Mouse (Mus musculus) stomach, postnatal 0 days (tissue): ENCODE measurements at regions not wholly inside any gene's neighbourhood (a gene's known extent, or its start where the extent isn't known, plus 50 kb on each side); places are given as distances from the start of the nearest gene placed in this dataset.

Experiments
- ATAC-seq: fragments of 200-750 bp; cut with Nextera tagmentation; 2 replicates; pipeline ENCODE4 v1.8.0; 2017; ENCODE audit not compliant: low FRiP score, low TSS enrichment
- DNase-seq: peaks from one replicate; pipeline ENCODE4 v3.0.0-alpha.2; 2016; ENCODE audit warnings: low spot score
- H3K27ac ChIP-seq: fragments of 300-500 bp; sonication (generic); replicated peaks from 2 replicates; pipeline ENCODE4 v1.5.1; 2014; ENCODE audit warnings: mild to moderate bottlenecking, control low read depth
- H3K27me3 ChIP-seq: fragments of 300-500 bp; sonication (generic); 2 replicates; pipeline ENCODE4 v1.6.1; 2014; ENCODE audit warnings: low read length; ENCODE audit not compliant: control insufficient read depth, insufficient read depth
- H3K36me3 ChIP-seq: fragments of 300-500 bp; sonication (generic); 2 replicates; pipeline ENCODE4 v1.6.1; 2014; ENCODE audit warnings: low read length, mixed read lengths; ENCODE audit not compliant: control insufficient read depth, insufficient read depth
- H3K4me1 ChIP-seq: fragments of 300-500 bp; sonication (generic); replicated peaks from 2 replicates; pipeline ENCODE4 v1.6.1; 2014; ENCODE audit warnings: antibody characterized with exemption; ENCODE audit not compliant: control insufficient read depth, insufficient read depth
- H3K4me2 ChIP-seq: fragments of 300-500 bp; sonication (generic); replicated peaks from 2 replicates; pipeline ENCODE4 v1.6.1; 2014; ENCODE audit warnings: low read depth, mild to moderate bottlenecking, control low read depth, moderate library complexity
- H3K4me3 ChIP-seq: fragments of 300-500 bp; sonication (generic); 2 replicates; pipeline ENCODE4 v1.5.1; 2014; ENCODE audit warnings: low read depth, low read length, control low read depth
- H3K9ac ChIP-seq: fragments of 300-500 bp; sonication (generic); 2 replicates; pipeline ENCODE4 v1.6.1; 2014; ENCODE audit warnings: mild to moderate bottlenecking, low read length, control low read depth, mixed read lengths
- H3K9me3 ChIP-seq: fragments of 300-500 bp; sonication (generic); 2 replicates; pipeline ENCODE4 v1.6.1; 2016; ENCODE audit warnings: low read length; ENCODE audit not compliant: control insufficient read depth
- CTCF ChIP-seq: IDR thresholded peaks from 2 replicates; pipeline ENCODE4 v1.5.1; 2016; ENCODE audit warnings: antibody characterized with exemption, low read depth, mild to moderate bottlenecking, moderate library complexity
- EP300 ChIP-seq: optimal IDR thresholded peaks from 2 replicates; pipeline ENCODE3; 2016; ENCODE audit warnings: antibody characterized with exemption
- WGBS: fragments of 180-500 bp; shearing (Covaris S2); extraction: QIAGEN DNeasy Blood & Tissue Kit; methylation state at CpG from one replicate; pipeline ENCODE4 v1.1.7; 2014; 5-methylcytosine and 5-hydroxymethylcytosine counted together

GRCm38 (mm10) chr7:70104486-70104885, 262.0 kb downstream of the Nr2f2 start:
- ATAC-seq: no peak
- no peak for TF ChIP-seq EP300
- no peak for TF ChIP-seq CTCF
- Histone ChIP-seq H3K4me1 (no peaks in the 10 kb centered on the region), H3K27me3 (no peaks in the 10 kb centered on the region), H3K9me3 (no peaks in the 10 kb centered on the region), H3K4me3 (no peak overlapping the region), H3K4me2 (no peak overlapping the region), H3K27ac (no peak overlapping the region), H3K36me3 (no peaks in the 10 kb centered on the region), H3K9ac (no peak overlapping the region)
- 47% methylated on average over 8 of the region's 8 CpGs for WGBS
- DNase-seq: no peak

DNA sequence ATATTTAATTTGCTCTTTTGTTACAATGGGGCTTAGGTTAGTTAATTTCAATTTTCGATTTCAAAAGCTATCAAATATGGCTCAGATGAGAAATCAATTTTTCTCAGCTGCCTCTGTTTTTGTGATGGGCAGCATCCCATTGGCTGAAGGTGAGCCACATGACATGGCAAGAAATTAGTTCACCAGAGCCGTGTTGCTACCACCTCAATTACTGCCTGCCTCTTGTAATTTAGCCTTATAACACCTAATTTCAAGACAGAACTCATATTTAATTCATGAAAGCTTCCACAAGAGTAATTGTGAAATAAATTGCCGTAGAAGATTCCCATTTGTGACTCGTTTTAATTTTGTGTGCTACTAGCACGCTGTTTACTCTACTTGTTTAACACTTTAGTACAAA, 262.9 kb downstream of the Nr2f2 start:
- H3K4me1 ChIP-seq: no peaks in the 10 kb centered on the region

DNA sequence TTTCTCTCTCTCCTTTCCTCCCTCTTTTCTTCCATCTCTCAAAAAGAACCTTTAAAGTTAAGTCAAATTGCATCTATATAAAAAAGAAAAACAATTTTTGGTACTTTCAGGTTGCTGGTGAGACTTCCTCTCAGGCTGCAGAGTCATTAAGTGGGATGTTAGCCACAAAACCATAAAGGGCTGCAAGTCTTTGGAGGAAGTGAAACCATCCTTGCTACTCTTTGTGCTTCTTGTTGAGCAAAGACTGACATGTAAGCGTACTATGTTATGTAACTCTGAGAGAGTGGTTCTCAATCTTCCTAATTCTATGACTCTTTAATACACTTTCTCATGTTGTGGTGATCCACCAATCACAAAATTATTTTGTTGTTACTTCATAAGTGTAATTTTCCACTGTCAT, 267.5 kb downstream of the Nr2f2 start:
- DNase-seq (no peak), ATAC-seq (no peak)
- Histone ChIP-seq H3K4me1 (no peaks in the 10 kb centered on the region), H3K9me3 (no peaks in the 10 kb centered on the region), H3K27ac (no peak overlapping the region), H3K9ac (no peak overlapping the region), H3K4me2 (no peak overlapping the region), H3K4me3 (no peak overlapping the region), H3K36me3 (no peaks in the 10 kb centered on the region), H3K27me3 (no peaks in the 10 kb centered on the region)
- TF ChIP-seq CTCF (no peak), EP300 (no peak)
- WGBS: 79% methylated on average over 1 of the region's 1 CpGs

More for the DNA sequence above, 262.9 kb downstream of the Nr2f2 start:
- 69% methylated on average over 5 of the region's 5 CpGs for WGBS
- TF ChIP-seq EP300 (no peak), CTCF (no peak)
- DNase-seq (no peak), ATAC-seq (no peak)
- Histone ChIP-seq H3K4me2 (no peak overlapping the region), H3K36me3 (no peaks in the 10 kb centered on the region), H3K9ac (no peak overlapping the region), H3K27ac (no peak overlapping the region), H3K9me3 (no peaks in the 10 kb centered on the region), H3K27me3 (no peaks in the 10 kb centered on the region), H3K4me3 (no peak overlapping the region)

- ATAC-seq (no peak), DNase-seq (no peak)
- Histone ChIP-seq H3K27me3 (no peaks in the 10 kb centered on the region), H3K27ac (no peak overlapping the region), H3K4me1 (no peaks in the 10 kb centered on the region), H3K4me2 (no peak overlapping the region), H3K9ac (no peak overlapping the region), H3K36me3 (no peaks in the 10 kb centered on the region), H3K9me3 (no peaks in the 10 kb centered on the region), H3K4me3 (no peak overlapping the region)
- TF ChIP-seq CTCF (no peak), EP300 (no peak)
- WGBS: 77% methylated on average over 21 of the region's 21 CpGs
These were observed 272.4 kb downstream of the Nr2f2 start for GRCm38 (mm10) chr7:70093916-70094784.

GRCm38 (mm10) chr7:70092089-70092488, 274.4 kb downstream of the Nr2f2 start:
- Histone ChIP-seq H3K27me3 (no peaks in the 10 kb centered on the region), H3K27ac (no peak overlapping the region), H3K9ac (no peak overlapping the region), H3K4me3 (no peak overlapping the region), H3K4me1 (no peaks in the 10 kb centered on the region), H3K9me3 (no peaks in the 10 kb centered on the region), H3K36me3 (no peaks in the 10 kb centered on the region), H3K4me2 (no peak overlapping the region)
- ATAC-seq: no peak
- DNase-seq: no peak
- TF ChIP-seq CTCF (no peak), EP300 (no peak)
- WGBS: 98% methylated on average over 2 of the region's 2 CpGs

DNA sequence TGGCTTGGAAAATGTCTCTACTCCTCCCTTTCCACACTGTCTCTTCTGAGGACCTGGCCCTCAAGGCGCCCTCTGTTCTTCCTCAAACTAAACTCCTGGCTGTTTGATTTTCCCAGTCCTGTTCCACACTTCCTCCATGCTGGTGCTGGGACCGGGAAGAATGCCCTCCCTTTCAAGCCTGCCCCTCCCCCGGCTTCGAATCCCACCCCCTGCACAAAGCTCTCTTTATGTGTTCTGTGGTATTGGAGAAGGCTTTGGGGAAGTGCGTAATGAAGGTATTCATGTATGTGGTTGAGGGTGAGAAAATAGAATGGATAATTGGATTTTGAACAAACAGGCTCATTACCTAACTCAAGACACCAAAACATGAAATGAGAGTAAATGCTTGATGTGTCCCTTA, 277.4 kb downstream of the Nr2f2 start:
- Histone ChIP-seq H3K4me3 (no peak overlapping the region), H3K27me3 (no peaks in the 10 kb centered on the region)
- ATAC-seq: no peak

More for the DNA sequence above, 277.4 kb downstream of the Nr2f2 start:
- Histone ChIP-seq H3K9ac (no peak overlapping the region), H3K36me3 (no peaks in the 10 kb centered on the region), H3K4me1 (no peaks in the 10 kb centered on the region), H3K27ac (no peak overlapping the region), H3K9me3 (no peaks in the 10 kb centered on the region), H3K4me2 (no peak overlapping the region)
- DNase-seq: no peak
- 58% methylated on average over 5 of the region's 5 CpGs for WGBS
- no peak for TF ChIP-seq EP300
